Mouse (Mus musculus) olfactory bulb, adult 2 months (tissue): ENCODE results near the gene Gcg. TPM values are rescaled to one million over a fixed set of nuclear protein-coding genes. Genes with fewer than 3 reads are reported as not detected.

Experiments
- H3K27ac ChIP-seq: fragments of 200-500 bp; 2 replicates; pipeline ENCODE4 v1.5.1; 2012; ENCODE audit warnings: low read depth, low read length; ENCODE audit not compliant: insufficient read depth
- H3K4me1 ChIP-seq: fragments of 200-500 bp; 2 replicates; pipeline ENCODE4 v1.6.1; 2012; ENCODE audit warnings: low read length; ENCODE audit not compliant: control insufficient read depth, insufficient read depth
- H3K4me3 ChIP-seq: fragments of 200-500 bp; 2 replicates; pipeline ENCODE4 v1.5.1; 2012; ENCODE audit warnings: mild to moderate bottlenecking, low read depth, low read length, moderate library complexity; ENCODE audit not compliant: insufficient read depth
- CTCF ChIP-seq: fragments of 200-500 bp; IDR thresholded peaks from 2 replicates; pipeline ENCODE4 v1.5.1; 2012; ENCODE audit warnings: low read depth, mild to moderate bottlenecking, low read length, moderate library complexity; ENCODE audit not compliant: insufficient read depth
- POLR2A ChIP-seq: fragments of 200-500 bp; IDR thresholded peaks from 2 replicates; pipeline ENCODE4 v1.6.1; 2012; ENCODE audit warnings: mild to moderate bottlenecking, low read depth, low read length, moderate library complexity; ENCODE audit not compliant: insufficient read depth
- WGBS: fragments of 180-500 bp; shearing (Covaris S2); methylation state at CpG from one replicate; pipeline ENCODE4 v1.1.7; 2018; 5-methylcytosine and 5-hydroxymethylcytosine counted together
- polyA plus RNA-seq: library from polyadenylated mRNA; stranded (reverse); fragments of >200 nt; gene quantifications from 2 replicates; pipeline ENCODE4 v1.2.4, GENCODE M21; 2012; ENCODE audit warnings: low replicate concordance; ENCODE audit not compliant: missing spikeins, insufficient read depth, insufficient read length

The Gcg gene
- polyA plus RNA-seq, 1 experiment: not detected

DNA sequence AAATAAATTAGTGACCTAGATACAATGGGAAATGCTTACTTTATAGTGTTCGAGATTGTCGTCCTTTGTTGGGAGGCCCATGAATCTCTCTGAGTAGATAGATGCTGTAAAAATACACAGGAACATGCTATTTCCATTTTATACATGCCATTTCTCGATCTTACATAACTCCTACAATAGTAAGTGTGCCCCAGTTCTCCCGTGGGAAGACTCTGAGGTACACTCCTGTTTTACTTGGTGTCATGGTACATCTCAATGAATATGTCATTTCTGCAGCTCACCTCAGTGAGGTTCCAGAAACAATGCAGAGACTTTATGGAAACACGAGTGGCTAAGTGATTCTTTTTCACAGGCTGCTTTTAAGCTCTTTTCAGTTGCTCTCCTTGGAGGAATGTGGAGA, 19.9 kb upstream of the Gcg start:
- H3K27ac ChIP-seq: no peak overlapping the region
- H3K4me3 ChIP-seq: no peak overlapping the region
- 75% methylated on average over 5 of the region's 5 CpGs for WGBS
- H3K4me1 ChIP-seq: no peaks in the 10 kb centered on the region
- TF ChIP-seq CTCF: no peak
- TF ChIP-seq POLR2A: no peak

DNA sequence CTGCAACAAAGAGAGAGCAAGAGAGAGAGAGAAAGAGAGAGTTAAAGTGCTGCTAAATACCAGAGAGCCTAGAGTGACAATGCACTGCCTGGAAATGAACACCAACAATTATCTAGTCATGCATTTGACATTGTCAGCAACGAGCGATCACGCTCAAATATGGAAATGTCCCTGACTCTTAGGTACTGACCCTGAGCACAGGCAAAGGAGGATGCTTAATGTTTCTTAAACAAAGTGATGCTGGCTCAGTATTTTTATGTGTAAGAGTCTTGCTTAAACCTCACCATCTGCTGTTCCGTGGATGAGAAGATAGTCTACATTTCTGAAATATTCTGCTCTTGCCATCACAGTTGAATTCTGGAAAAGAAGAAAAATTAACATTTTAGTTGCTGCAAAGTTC, 19.1 kb upstream of the Gcg start:
- H3K27ac ChIP-seq: no peak overlapping the region
- 45% methylated on average over 4 of the region's 4 CpGs for WGBS
- no peaks in the 10 kb centered on the region for H3K4me1 ChIP-seq
- H3K4me3 ChIP-seq: no peak overlapping the region
- TF ChIP-seq POLR2A (no peak), CTCF (no peak)

DNA sequence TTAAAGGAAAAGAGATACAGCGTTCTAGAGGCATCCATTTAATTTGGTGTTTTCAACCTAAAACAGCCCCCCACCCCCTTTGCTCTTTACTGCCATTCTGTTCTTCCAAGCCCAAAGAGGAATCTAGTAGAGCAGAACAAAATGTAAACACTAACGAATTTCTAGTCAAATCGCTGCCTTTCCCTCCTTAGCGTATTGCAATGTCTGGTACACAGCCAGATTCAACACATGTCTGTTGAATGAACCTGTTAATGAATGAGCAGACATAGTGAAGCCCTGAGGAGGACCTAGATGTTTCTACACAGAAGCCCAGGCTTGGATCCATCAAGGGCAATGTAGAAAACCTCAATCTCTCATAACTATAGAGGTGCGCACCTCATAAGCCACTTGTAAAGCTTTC, 15.4 kb upstream of the Gcg start:
- TF ChIP-seq CTCF: no peak
- no peak for TF ChIP-seq POLR2A
- WGBS: 67% methylated on average over 5 of the region's 5 CpGs
- no peak overlapping the region for H3K4me3 ChIP-seq
- H3K27ac ChIP-seq: no peak overlapping the region
- H3K4me1 ChIP-seq: no peaks in the 10 kb centered on the region

DNA sequence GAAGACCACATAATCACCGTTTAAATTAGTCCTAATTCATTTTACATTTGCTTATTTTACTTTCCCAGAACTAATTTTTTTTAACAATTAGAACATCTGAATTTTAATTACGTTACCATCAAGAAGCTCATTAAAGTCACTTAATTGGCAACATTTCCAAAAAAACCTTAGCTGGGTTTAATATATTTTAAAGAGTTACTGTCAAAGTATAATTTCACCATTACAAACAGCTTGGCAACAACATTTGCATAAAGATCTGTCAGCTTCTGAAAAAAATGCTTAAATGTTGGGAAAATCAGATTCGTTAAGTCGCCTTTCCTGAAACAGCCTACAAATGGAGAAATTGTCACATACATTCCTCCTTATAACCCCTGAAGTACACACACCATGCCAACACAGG, 14.6 kb upstream of the Gcg start:
- no peak for TF ChIP-seq CTCF
- no peak for TF ChIP-seq POLR2A
- no peaks in the 10 kb centered on the region for H3K4me1 ChIP-seq
- WGBS: 51% methylated on average over 4 of the region's 4 CpGs
- H3K4me3 ChIP-seq: no peak overlapping the region
- H3K27ac ChIP-seq: no peak overlapping the region

DNA sequence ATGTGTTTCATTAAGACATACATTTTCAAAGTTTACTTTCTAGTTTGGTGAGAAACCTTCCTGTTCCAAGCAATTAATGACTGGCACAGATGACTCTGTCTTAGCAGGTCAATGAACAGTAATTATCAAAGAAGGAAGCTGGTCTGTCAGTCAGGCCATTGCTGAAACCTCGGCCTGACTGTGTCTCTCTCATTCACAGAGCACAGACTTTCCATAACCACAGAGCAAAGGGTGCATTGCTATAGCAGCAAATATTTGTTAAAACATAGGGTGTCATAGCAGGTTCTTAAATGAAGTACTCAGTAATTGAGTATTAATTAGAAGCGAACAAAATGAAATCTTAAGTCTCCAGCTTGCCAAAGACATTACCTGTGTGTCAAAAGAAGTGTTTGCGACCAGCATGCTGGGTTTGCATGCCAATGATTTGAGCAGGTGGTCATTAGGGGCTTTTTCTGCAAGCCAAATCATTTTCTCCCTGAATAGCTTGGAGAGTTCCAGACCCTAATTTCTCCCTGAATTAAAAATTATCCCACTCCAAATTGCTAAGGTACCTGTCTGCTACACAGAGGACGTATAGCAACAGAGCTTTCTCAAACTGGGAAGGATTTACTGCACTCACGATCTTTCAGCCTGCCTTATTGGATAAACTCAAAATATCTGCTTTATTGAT, 14.0 kb upstream of the Gcg start:
- H3K4me1 ChIP-seq: no peaks in the 10 kb centered on the region
- WGBS: 50% methylated on average over 5 of the region's 5 CpGs
- no peak overlapping the region for H3K4me3 ChIP-seq
- no peak for TF ChIP-seq POLR2A
- no peak for TF ChIP-seq CTCF
- no peak overlapping the region for H3K27ac ChIP-seq

DNA sequence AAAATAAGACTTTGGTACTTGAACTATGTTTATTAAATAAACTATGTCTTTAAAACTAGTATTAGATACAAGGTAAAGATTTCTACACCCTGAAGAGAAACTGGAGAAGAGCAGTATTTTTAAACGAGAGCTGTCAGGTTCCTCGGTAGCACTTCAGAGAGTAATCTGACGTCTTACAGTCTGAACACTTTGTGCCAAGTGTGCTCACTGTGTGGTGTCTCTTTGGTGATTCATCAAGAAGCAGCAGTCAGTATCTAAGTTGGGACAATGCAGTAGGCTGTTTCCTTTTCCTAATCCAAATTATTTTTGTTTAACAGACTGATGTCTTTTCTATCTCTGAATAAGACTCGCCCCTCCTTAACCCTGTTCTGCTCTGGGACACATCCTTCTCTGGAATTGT, 12.0 kb upstream of the Gcg start:
- 82% methylated on average over 4 of the region's 4 CpGs for WGBS
- TF ChIP-seq POLR2A (no peak), CTCF (no peak)
- no peak overlapping the region for H3K27ac ChIP-seq
- no peak overlapping the region for H3K4me3 ChIP-seq
- H3K4me1 ChIP-seq: no peaks in the 10 kb centered on the region

DNA sequence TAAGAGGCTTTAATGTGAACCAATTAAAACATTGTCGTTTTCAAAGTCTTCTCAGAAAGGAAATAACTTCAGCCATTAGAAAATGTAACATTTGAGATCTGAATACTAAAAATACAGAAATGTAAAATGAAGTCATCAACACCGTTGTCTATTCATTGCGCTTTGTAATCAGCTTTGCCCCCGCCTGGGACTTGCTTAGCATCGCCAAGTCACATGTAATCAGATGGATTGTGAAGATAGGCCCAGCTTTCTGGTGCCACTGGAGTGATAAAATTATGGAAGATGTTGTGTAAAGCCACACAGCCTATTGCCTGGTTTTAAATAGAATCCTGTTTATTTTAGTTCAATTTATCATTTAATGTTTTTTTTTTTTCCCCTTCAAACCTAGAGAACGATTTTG, 6.4 kb upstream of the Gcg start:
- TF ChIP-seq CTCF: no peak
- no peak for TF ChIP-seq POLR2A
- Histone ChIP-seq H3K4me3 (no peak overlapping the region), H3K4me1 (no peaks in the 10 kb centered on the region), H3K27ac (no peak overlapping the region)
- 80% methylated on average over 6 of the region's 6 CpGs for WGBS

DNA sequence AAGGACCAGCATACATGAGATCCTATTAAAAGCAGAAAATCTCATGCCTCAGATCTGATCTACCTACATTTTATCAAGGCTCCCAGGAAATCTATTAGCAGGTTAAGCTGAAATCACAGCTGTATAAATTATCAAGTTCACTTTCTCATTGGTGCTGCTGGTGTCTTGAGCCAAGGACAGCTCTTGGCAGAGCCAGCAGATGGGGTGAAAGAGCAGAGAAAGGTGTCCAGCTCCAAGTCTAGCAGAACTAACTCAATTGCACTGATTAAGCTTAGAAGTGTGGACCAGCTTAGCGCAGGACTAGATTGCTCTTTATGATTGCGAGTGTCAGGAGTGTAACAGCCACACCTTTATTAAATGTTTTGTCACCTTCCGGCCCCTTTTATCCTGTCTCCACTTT, 1.5 kb upstream of the Gcg start:
- H3K4me3 ChIP-seq: no peak overlapping the region
- 83% methylated on average over 3 of the region's 3 CpGs for WGBS
- TF ChIP-seq POLR2A (no peak), CTCF (no peak)
- H3K4me1 ChIP-seq: no peaks in the 10 kb centered on the region
- H3K27ac ChIP-seq: no peak overlapping the region

DNA sequence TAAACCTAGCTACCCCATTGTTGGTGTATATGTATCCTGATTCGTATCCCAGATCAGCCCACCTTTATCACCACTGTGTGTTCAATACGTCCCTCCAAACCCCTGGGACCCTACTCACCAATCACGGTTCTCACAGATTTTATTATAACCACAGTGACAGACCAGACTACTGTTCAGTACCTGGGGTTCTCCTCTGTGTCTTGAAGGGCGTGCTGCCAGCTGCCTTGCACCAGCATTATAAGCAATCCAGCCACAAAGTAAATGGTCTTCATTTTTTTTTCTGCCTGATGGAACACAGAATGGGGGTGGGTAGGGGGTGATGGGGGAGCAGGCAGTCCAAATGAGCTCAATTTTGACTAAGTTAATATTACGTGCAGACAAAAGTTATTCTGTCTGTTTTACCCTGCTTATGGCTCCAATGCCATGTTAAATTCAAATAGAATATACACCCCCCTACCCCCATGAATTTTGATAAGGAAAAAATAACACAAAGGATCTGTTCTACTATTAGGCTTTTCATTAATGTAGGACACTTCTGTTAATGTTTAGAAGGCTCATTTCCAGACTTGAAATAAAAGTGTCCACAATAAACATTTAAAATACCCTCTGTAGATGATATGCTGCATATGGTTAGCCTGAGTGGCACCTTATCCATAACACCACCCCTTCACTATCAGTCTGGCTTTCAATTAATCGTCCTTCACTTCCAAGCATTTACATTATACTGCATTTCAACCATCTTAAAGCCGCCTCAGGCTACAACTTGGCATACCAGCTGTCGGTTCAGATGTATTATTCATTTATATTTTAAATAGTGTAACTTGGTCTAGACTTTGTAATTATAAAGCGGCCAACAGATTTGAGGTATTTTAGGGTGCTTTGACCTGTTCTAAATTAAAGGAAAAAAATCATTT, 2.9 kb downstream of the Gcg start:
- WGBS: 82% methylated on average over 9 of the region's 9 CpGs

More for the DNA sequence above, 2.9 kb downstream of the Gcg start:
- H3K4me3 ChIP-seq: no peak overlapping the region
- H3K27ac ChIP-seq: no peak overlapping the region
- H3K4me1 ChIP-seq: no peaks in the 10 kb centered on the region
- TF ChIP-seq CTCF (no peak), POLR2A (no peak)
